Mouse (Mus musculus) heart, adult 2 months (tissue): ENCODE results near the gene Gns.

Experiments
- CTCF ChIP-seq: fragments of 200-600 bp; IDR thresholded peaks from 2 replicates; pipeline ENCODE4 v1.8.1; 2022; ENCODE audit warnings: antibody characterized with exemption, mild to moderate bottlenecking, moderate library complexity
- POLR2A ChIP-seq: fragments of 200-500 bp; IDR thresholded peaks from 2 replicates; pipeline ENCODE4 v1.6.1; 2011; ENCODE audit warnings: mild to moderate bottlenecking, low read depth, low read length, control low read depth; ENCODE audit not compliant: insufficient read depth

- no peak for TF ChIP-seq CTCF
- no peak for TF ChIP-seq POLR2A
Observed at GRCm38 (mm10) chr10:121434441-121435103, 69.7 kb downstream of the Gns start.
